Mouse (Mus musculus) megakaryocyte-erythroid progenitor cell, adult 5 weeks (primary cell): ENCODE measurements around the gene Sod2. TPM values are rescaled to one million over a fixed set of nuclear protein-coding genes. Genes with fewer than 3 reads are reported as not detected.

ENCODE experiments used
- polyA plus RNA-seq: library from polyadenylated mRNA; stranded (reverse); fragments of >175 nt; gene quantifications from 2 replicates; pipeline ENCODE4 v1.2.3, GENCODE M21; 2012

The Sod2 gene
- polyA plus RNA-seq = 313 and 341 TPM in 2 replicates

GRCm38 (mm10) chr17:13006546-13006945 is at the start of gene Sod2:
Gene Sod2 (plus strand): TSS chr17:13006846.

DNA sequence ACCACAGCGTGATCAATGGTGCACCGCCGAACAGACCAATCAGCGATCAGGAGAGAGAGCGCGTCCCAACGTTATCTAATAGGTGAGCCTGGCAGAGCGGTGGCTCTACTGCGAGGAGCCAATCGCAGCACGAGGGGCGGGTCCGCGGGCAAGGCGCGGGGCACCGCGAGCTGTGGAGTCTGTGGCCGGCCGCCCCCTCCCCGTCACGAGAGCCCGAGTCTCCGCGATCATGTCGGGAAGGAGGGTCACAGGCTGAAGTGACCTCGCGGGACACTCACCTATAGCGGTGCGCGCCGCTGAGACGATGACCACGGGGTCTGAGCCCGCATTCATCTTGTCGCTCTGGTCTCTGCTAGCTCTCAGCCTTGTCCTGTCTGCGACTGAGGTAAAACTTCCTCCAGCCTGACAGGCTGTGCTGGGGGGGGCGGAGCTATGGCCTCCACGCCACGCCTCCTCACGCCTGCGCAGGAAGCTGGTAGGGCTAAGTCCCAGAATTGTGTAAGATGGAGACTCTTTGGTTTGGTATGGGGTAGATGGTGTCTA is 46.2 kb upstream of the Sod2 start, which contains the start of gene Acat2:
Gene Acat2 (minus strand): TSS at position 417 of the 543 bp plus-strand sequence.

DNA sequence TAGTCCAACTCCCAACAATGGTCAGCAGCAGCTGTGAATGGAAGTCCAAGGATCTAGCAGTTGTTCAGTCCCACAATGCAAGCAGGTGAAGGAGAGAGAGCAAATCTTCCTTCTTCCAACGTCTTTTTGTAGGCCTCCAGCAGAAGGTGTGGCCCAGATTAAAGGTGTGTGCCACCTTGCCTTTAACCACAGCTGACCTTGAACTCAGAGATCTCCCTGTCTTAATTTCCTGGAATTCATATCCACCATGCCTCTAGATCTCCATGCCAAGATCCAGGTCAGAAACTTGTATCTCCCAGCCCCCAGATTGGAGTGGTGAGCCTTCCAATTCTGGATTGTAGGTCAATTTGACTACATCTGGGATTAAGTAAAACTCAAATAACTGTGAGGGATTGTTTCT is 12.6 kb upstream of the Sod2 start, which contains the start of gene Wtap:
Gene Wtap (minus strand): TSS at position 101 of the 400 bp plus-strand sequence.

GRCm38 (mm10) chr17:13052124-13052813 is 45.6 kb downstream of the Sod2 start, which contains the start of gene Gpr31b:
Gene Gpr31b (minus strand): TSS chr17:13052296.

GRCm38 (mm10) chr17:13060804-13061203 is 54.2 kb downstream of the Sod2 start, which contains the start of gene Tcp10b:
Gene Tcp10b (plus strand): TSS chr17:13061104.

Other genes with a start within 250 kb of the Sod2 start
- gene Igf2r, start 237.2 kb upstream of the Sod2 start, polyA plus RNA-seq = 0.89 and 1.3 TPM in 2 replicates
- not detected in 2 replicates for gene Mas1, start 138.7 kb upstream of the Sod2 start, polyA plus RNA-seq
- not detected in 2 replicates for gene Mrgprh, start 130.8 kb upstream of the Sod2 start, polyA plus RNA-seq
- 0.12 TPM in 1 of 2 replicates, not detected in the other for gene Pnldc1, start 96.6 kb upstream of the Sod2 start, polyA plus RNA-seq
- gene Tcp1, start 91.1 kb upstream of the Sod2 start, polyA plus RNA-seq = 30.8 and 34.7 TPM in 2 replicates
- gene Mrpl18, start 90.5 kb upstream of the Sod2 start, polyA plus RNA-seq = 83.5 and 85.3 TPM in 2 replicates
- gene Acat3, start 66.2 kb upstream of the Sod2 start, polyA plus RNA-seq = 0.22 and 0.44 TPM in 2 replicates
- 3.9 and 4.6 TPM in 2 replicates for gene Acat2, start 46.1 kb upstream of the Sod2 start, polyA plus RNA-seq
- 27.4 and 28.9 TPM in 2 replicates for gene Wtap, start 12.7 kb upstream of the Sod2 start, polyA plus RNA-seq
- 0.05 TPM in 1 of 2 replicates, not detected in the other for gene Gpr31b, start 45.5 kb downstream of the Sod2 start, polyA plus RNA-seq
- gene Tcp10b, start 54.3 kb downstream of the Sod2 start, polyA plus RNA-seq = not detected in 2 replicates
- 0.03 TPM in 1 of 2 replicates, not detected in the other for gene Unc93a, start 125.0 kb downstream of the Sod2 start, polyA plus RNA-seq
- gene Smok2a, start 214.3 kb downstream of the Sod2 start, polyA plus RNA-seq = not detected in 2 replicates
- 0.09 and 0.10 TPM in 2 replicates for gene Smok2b, start 223.4 kb downstream of the Sod2 start, polyA plus RNA-seq